Mouse (Mus musculus) heart, embryonic 15.5 days (tissue): ENCODE measurements at regions not wholly inside any gene's neighbourhood (a gene's known extent, or its start where the extent isn't known, plus 50 kb on each side); places are given as distances from the start of the nearest gene placed in this dataset.

ENCODE experiments used
- ATAC-seq: fragments of 200-750 bp; cut with Nextera tagmentation; replicated peaks from 2 replicates; pipeline ENCODE4 v1.8.0; 2017; ENCODE audit warnings: low read depth, moderate TSS enrichment; ENCODE audit not compliant: insufficient number of reproducible peaks, insufficient read depth, low FRiP score
- H3K27ac ChIP-seq: fragments of 300-500 bp; sonication (generic); 2 replicates; pipeline ENCODE4 v1.5.1; 2015; ENCODE audit warnings: mild to moderate bottlenecking, inconsistent platforms
- H3K27me3 ChIP-seq: fragments of 300-500 bp; sonication (generic); 2 replicates; pipeline ENCODE4 v1.6.1; 2015; ENCODE audit warnings: inconsistent platforms
- H3K36me3 ChIP-seq: fragments of 300-500 bp; sonication (generic); 2 replicates; pipeline ENCODE4 v1.6.1; 2015; ENCODE audit warnings: mild to moderate bottlenecking, inconsistent platforms
- H3K4me1 ChIP-seq: fragments of 300-500 bp; sonication (generic); replicated peaks from 2 replicates; pipeline ENCODE4 v1.6.1; 2015; ENCODE audit warnings: inconsistent platforms
- H3K4me2 ChIP-seq: fragments of 300-500 bp; sonication (generic); 2 replicates; pipeline ENCODE4 v1.6.1; 2015; ENCODE audit warnings: inconsistent platforms, mild to moderate bottlenecking, moderate library complexity
- H3K4me3 ChIP-seq: fragments of 300-500 bp; sonication (generic); 2 replicates; pipeline ENCODE4 v1.5.1; 2015; ENCODE audit warnings: mild to moderate bottlenecking, inconsistent platforms
- H3K9ac ChIP-seq: fragments of 300-500 bp; sonication (generic); 2 replicates; pipeline ENCODE4 v1.6.1; 2015; ENCODE audit warnings: mild to moderate bottlenecking, inconsistent platforms
- H3K9me3 ChIP-seq: fragments of 300-500 bp; sonication (generic); replicated peaks from 2 replicates; pipeline ENCODE4 v1.6.1; 2016; ENCODE audit warnings: inconsistent platforms
- WGBS: fragments of 180-500 bp; shearing (Covaris S2); methylation state at CpG from one replicate; pipeline ENCODE4 v1.1.7; 2015; ENCODE audit warnings: mixed read lengths; 5-methylcytosine and 5-hydroxymethylcytosine counted together

GRCm38 (mm10) chr17:9741321-9741720 is 71.8 kb upstream of the Pabpc6 start:
- H3K9ac ChIP-seq = no peak overlapping the region
- WGBS = 87% methylated on average over 5 of the region's 5 CpGs
- no peak overlapping the region for H3K27ac ChIP-seq
- no peak for ATAC-seq
- H3K4me2 ChIP-seq = no peak overlapping the region
- no peaks in the 10 kb centered on the region for H3K27me3 ChIP-seq
- H3K4me1 ChIP-seq = no peaks in the 10 kb centered on the region
- no peaks in the 10 kb centered on the region for H3K9me3 ChIP-seq
- no peak overlapping the region for H3K4me3 ChIP-seq
- no peaks in the 10 kb centered on the region for H3K36me3 ChIP-seq

GRCm38 (mm10) chr17:9729020-9729419 is 59.5 kb upstream of the Pabpc6 start:
- Histone ChIP-seq H3K4me3 (no peak overlapping the region), H3K9me3 (no peaks in the 10 kb centered on the region), H3K36me3 (no peaks in the 10 kb centered on the region), H3K4me1 (no peaks in the 10 kb centered on the region), H3K27me3 (no peaks in the 10 kb centered on the region), H3K9ac (no peak overlapping the region), H3K27ac (no peak overlapping the region), H3K4me2 (no peak overlapping the region)
- 43% methylated on average over 3 of the region's 3 CpGs for whole genome bisulfite sequencing
- ATAC-seq = no peak

GRCm38 (mm10) chr17:9725704-9726469 is 56.4 kb upstream of the Pabpc6 start:
- Histone ChIP-seq H3K9me3 (no peaks in the 10 kb centered on the region), H3K27ac (no peak overlapping the region), H3K36me3 (no peaks in the 10 kb centered on the region), H3K4me3 (no peak overlapping the region), H3K4me2 (no peak overlapping the region), H3K27me3 (no peaks in the 10 kb centered on the region), H3K4me1 (no peaks in the 10 kb centered on the region), H3K9ac (no peak overlapping the region)
- ATAC-seq = no peak
- 59% methylated on average over 10 of the region's 10 CpGs for WGBS

GRCm38 (mm10) chr17:9723484-9723883 is 54.0 kb upstream of the Pabpc6 start:
- no peak overlapping the region for H3K4me2 ChIP-seq
- no peak for ATAC-seq
- H3K9ac ChIP-seq = no peak overlapping the region
- no peaks in the 10 kb centered on the region for H3K27me3 ChIP-seq
- WGBS = 47% methylated on average over 4 of the region's 4 CpGs
- H3K4me1 ChIP-seq = no peaks in the 10 kb centered on the region
- H3K4me3 ChIP-seq = no peak overlapping the region
- H3K9me3 ChIP-seq = no peaks in the 10 kb centered on the region
- H3K36me3 ChIP-seq = no peaks in the 10 kb centered on the region
- no peak overlapping the region for H3K27ac ChIP-seq

- Histone ChIP-seq H3K4me1 (no peaks in the 10 kb centered on the region), H3K27me3 (no peaks in the 10 kb centered on the region), H3K9me3 (no peaks in the 10 kb centered on the region), H3K9ac (no peak overlapping the region), H3K4me3 (no peak overlapping the region), H3K36me3 (no peaks in the 10 kb centered on the region), H3K27ac (no peak overlapping the region), H3K4me2 (no peak overlapping the region)
- WGBS = 18% methylated on average over 4 of the region's 4 CpGs
- ATAC-seq = no peak
Measured at GRCm38 (mm10) chr17:9722709-9723108, 53.2 kb upstream of the Pabpc6 start.
